Mouse (Mus musculus) cortical plate, adult 2 months (tissue): ENCODE results near the gene Arl5c. TPM values are rescaled to one million over a fixed set of nuclear protein-coding genes. Genes with fewer than 3 reads are reported as not detected.

Experiments used
- H3K27ac ChIP-seq: fragments of 200-500 bp; 2 replicates; pipeline ENCODE4 v1.5.1; 2012; ENCODE audit warnings: low read length, control low read depth, inconsistent platforms; ENCODE audit not compliant: insufficient read depth
- H3K4me1 ChIP-seq: fragments of 200-500 bp; 2 replicates; pipeline ENCODE4 v1.6.1; 2011; ENCODE audit warnings: low read length; ENCODE audit not compliant: control insufficient read depth, insufficient read depth
- H3K4me3 ChIP-seq: fragments of 200-500 bp; 2 replicates; pipeline ENCODE4 v1.5.1; 2011; ENCODE audit warnings: mild to moderate bottlenecking, low read length, control low read depth; ENCODE audit not compliant: insufficient read depth
- CTCF ChIP-seq: fragments of 200-500 bp; IDR thresholded peaks from 2 replicates; pipeline ENCODE4 v1.5.1; 2011; ENCODE audit warnings: mild to moderate bottlenecking, control low read depth, low read length; ENCODE audit not compliant: insufficient read depth; ENCODE audit errors: extremely low read depth
- POLR2A ChIP-seq: fragments of 200-500 bp; IDR thresholded peaks from 2 replicates; pipeline ENCODE4 v1.6.1; 2011; ENCODE audit warnings: mild to moderate bottlenecking, low read length, control low read depth; ENCODE audit not compliant: insufficient read depth; ENCODE audit errors: extremely low read depth
- polyA plus RNA-seq: library from polyadenylated mRNA; depleted of rRNA; stranded (reverse); fragments of >200 nt; gene quantifications from 2 replicates; pipeline ENCODE4 v1.2.3, GENCODE M21; 2012

Gene Arl5c
- polyA plus RNA-seq, 1 experiment = 2.6 TPM

GRCm38 (mm10) chr11:98021565-98022252 is 25.7 kb upstream of the Arl5c start:
- TF ChIP-seq POLR2A (no peak), CTCF (no peak)
- H3K4me1 ChIP-seq = peaks cover 10% of the 10 kb centered on the region

GRCm38 (mm10) chr11:98021118-98021517 is 25.1 kb upstream of the Arl5c start:
- TF ChIP-seq POLR2A (no peak), CTCF (no peak)
- peaks cover 10% of the 10 kb centered on the region for H3K4me1 ChIP-seq
- no peak overlapping the region for H3K27ac ChIP-seq
- H3K4me3 ChIP-seq = peak overlapping the region; percentile 97

More at GRCm38 (mm10) chr11:98021565-98022252, 25.7 kb upstream of the Arl5c start:
- peak overlapping the region; percentile 97 for H3K4me3 ChIP-seq
- peak overlapping the region; percentile 97 for H3K27ac ChIP-seq

GRCm38 (mm10) chr11:98020710-98021109 is 24.7 kb upstream of the Arl5c start:
- peaks cover 7% of the 10 kb centered on the region for H3K4me1 ChIP-seq
- H3K27ac ChIP-seq = 0 out of 2 replicates have a peak overlapping the region, but pooled peaks have one; percentile 96
- TF ChIP-seq POLR2A (no peak), CTCF (no peak)
- peak overlapping the region; percentile 97 for H3K4me3 ChIP-seq

GRCm38 (mm10) chr11:98019883-98020610 is 24.1 kb upstream of the Arl5c start:
- TF ChIP-seq CTCF (no peak), POLR2A (no peak)
- Histone ChIP-seq H3K4me3 (peak overlapping the region; percentile 97), H3K4me1 (peaks cover 7% of the 10 kb centered on the region), H3K27ac (peak overlapping the region; percentile 96)

- Histone ChIP-seq H3K4me3 (peak overlapping the region; percentile 97), H3K4me1 (peaks cover 7% of the 10 kb centered on the region), H3K27ac (peak overlapping the region; percentile 96)
- TF ChIP-seq POLR2A (no peak), CTCF (0 out of 2 replicates have a peak, but pooled peaks have one; percentile 16)
These were observed 23.1 kb upstream of the Arl5c start for GRCm38 (mm10) chr11:98018858-98019641.

GRCm38 (mm10) chr11:98018222-98018621 is 22.2 kb upstream of the Arl5c start:
- no peak overlapping the region for H3K4me3 ChIP-seq
- H3K4me1 ChIP-seq = peaks cover 7% of the 10 kb centered on the region
- H3K27ac ChIP-seq = peak overlapping the region; percentile 72; the same call in 1 of the 2 replicates
- no peak for TF ChIP-seq CTCF

GRCm38 (mm10) chr11:98016824-98017223 is 20.8 kb upstream of the Arl5c start:
- Histone ChIP-seq H3K27ac (no peak overlapping the region), H3K4me3 (no peak overlapping the region), H3K4me1 (peaks cover 9% of the 10 kb centered on the region)
- TF ChIP-seq CTCF (no peak), POLR2A (no peak)

- TF ChIP-seq POLR2A (no peak), CTCF (no peak)
- Histone ChIP-seq H3K27ac (no peak overlapping the region), H3K4me1 (peaks cover 12% of the 10 kb centered on the region), H3K4me3 (no peak overlapping the region)
These were observed 20.2 kb upstream of the Arl5c start for GRCm38 (mm10) chr11:98016177-98016576.

GRCm38 (mm10) chr11:98012831-98013230 is 16.9 kb upstream of the Arl5c start:
- TF ChIP-seq POLR2A = no peak
- no peak for TF ChIP-seq CTCF
- Histone ChIP-seq H3K4me1 (peaks cover 9% of the 10 kb centered on the region), H3K4me3 (no peak overlapping the region), H3K27ac (no peak overlapping the region)

- H3K4me1 ChIP-seq = peaks cover 6% of the 10 kb centered on the region
- peak overlapping the region; percentile 73 for H3K27ac ChIP-seq
- H3K4me3 ChIP-seq = no peak overlapping the region
- TF ChIP-seq POLR2A = no peak
- no peak for TF ChIP-seq CTCF
These were observed 15.7 kb upstream of the Arl5c start for GRCm38 (mm10) chr11:98011716-98012115.
